Mouse (Mus musculus) adrenal gland, adult 8-10 months (tissue): ENCODE measurements around the gene Inka2. TPM values are rescaled to one million over a fixed set of nuclear protein-coding genes. Genes with fewer than 3 reads are reported as not detected.

Experiments used
- DNase-seq: peaks from one replicate; pipeline ENCODE4 v3.0.0; 2022
- total RNA-seq, 4 experiments: library from RNA; stranded (reverse); gene quantifications; 2 replicates each; pipeline ENCODE4 v1.2.4; 2022

The Inka2 gene
- total RNA-seq = 1 to 10 TPM; 4.6 to 8.5 (median 5.4) TPM

- peak; percentile 77 for DNase-seq
Measured at GRCm38 (mm10) chr3:105704031-105705008, at the start of gene Inka2. Gene Inka2 (plus strand): TSS chr3:105704599.

- no peak for DNase-seq
Measured at GRCm38 (mm10) chr3:105655031-105655585, 49.3 kb upstream of the Inka2 start.

- DNase-seq = no peak
Measured at GRCm38 (mm10) chr3:105660530-105660929, 43.9 kb upstream of the Inka2 start.

GRCm38 (mm10) chr3:105663043-105663442 lies 41.4 kb upstream of the Inka2 start:
- DNase-seq = no peak

GRCm38 (mm10) chr3:105665105-105665765 lies 39.2 kb upstream of the Inka2 start:
- no peak for DNase-seq

GRCm38 (mm10) chr3:105666996-105667523 lies 37.3 kb upstream of the Inka2 start:
- no peak for DNase-seq

GRCm38 (mm10) chr3:105668161-105668560 lies 36.2 kb upstream of the Inka2 start:
- DNase-seq = no peak

- no peak for DNase-seq
Measured at GRCm38 (mm10) chr3:105669776-105670175, 34.6 kb upstream of the Inka2 start.

- DNase-seq = no peak
Measured at GRCm38 (mm10) chr3:105670801-105671200, 33.6 kb upstream of the Inka2 start.

GRCm38 (mm10) chr3:105674595-105675218 lies 29.7 kb upstream of the Inka2 start:
- DNase-seq = peak; percentile 43

GRCm38 (mm10) chr3:105675932-105676331 lies 28.5 kb upstream of the Inka2 start:
- no peak for DNase-seq

GRCm38 (mm10) chr3:105680346-105680745 lies 24.1 kb upstream of the Inka2 start:
- DNase-seq = no peak

- peak; percentile 49 for DNase-seq
Measured at GRCm38 (mm10) chr3:105686394-105687323, 17.7 kb upstream of the Inka2 start.

GRCm38 (mm10) chr3:105687324-105688060 lies 16.9 kb upstream of the Inka2 start, which contains the start of gene Ddx20:
Gene Ddx20 (minus strand): TSS chr3:105687574.
- peak; percentile 97 for DNase-seq

GRCm38 (mm10) chr3:105688536-105688935 lies 15.9 kb upstream of the Inka2 start:
- no peak for DNase-seq

- DNase-seq = no peak
Measured at GRCm38 (mm10) chr3:105693327-105694080, 10.9 kb upstream of the Inka2 start.

GRCm38 (mm10) chr3:105695476-105696386 lies 8.7 kb upstream of the Inka2 start:
- DNase-seq = no peak

GRCm38 (mm10) chr3:105696387-105697147 lies 7.8 kb upstream of the Inka2 start:
- DNase-seq = no peak
